Mouse (Mus musculus): ENCODE measurements at regions not wholly inside any gene's neighbourhood (a gene's known extent, or its start where the extent isn't known, plus 50 kb on each side); places are given as distances from the start of the nearest gene placed in this dataset.
"Not testable (repeated sequence)": the region's sequence is repeated elsewhere in the genome, so short reads cannot be mapped to it uniquely, and the experiment has no call there.

DNA sequence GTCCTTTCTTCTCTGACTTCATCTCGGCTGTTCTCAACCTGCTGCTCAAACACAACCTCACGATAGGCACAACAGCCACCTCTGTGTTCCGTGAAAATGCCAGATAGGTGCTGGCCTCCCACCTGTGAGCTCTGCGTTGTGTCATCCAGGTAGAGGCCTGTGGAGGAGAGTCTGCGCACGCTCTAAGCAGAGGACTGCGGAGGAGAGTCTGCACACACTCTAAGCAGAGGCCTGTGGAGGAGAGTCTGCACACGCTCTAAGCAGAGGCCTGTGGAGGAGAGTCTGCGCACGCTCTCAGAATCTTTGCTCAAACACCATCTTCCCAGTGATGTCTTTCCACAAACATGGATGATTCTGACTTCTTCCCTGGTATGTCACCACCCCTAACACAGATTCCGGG lies 117.5 kb upstream of the Gcfc2 start:
- no peak for DNase-seq (ENCODE audit: low spot score in 2 of 2)
- intact Hi-C loops (cut with DNase I): no loop called here

DNA sequence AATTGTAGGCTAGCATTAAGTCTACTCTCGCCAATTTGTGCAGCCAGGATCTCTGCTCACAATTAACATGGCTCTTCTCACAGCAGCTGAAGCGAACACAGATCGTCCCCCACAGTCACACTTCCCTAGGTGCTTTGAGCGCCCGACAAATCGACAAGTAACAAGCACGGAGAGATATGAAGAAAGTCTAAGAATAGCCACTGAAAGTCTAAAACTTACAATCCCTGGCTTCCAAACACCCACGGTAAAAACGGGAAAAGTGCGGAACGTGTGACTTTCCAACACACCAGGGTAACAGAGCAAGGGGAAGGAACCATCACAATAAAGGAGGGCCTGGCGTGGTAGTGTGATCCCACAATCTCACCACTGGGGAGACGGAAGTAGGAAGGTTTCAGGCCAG lies 114.8 kb upstream of the Gcfc2 start:
- DNase-seq (ENCODE audit: low spot score in 2 of 2): peak in 1 of 2 experiments; percentile 40
- intact Hi-C loops (cut with DNase I): no loop called here

DNA sequence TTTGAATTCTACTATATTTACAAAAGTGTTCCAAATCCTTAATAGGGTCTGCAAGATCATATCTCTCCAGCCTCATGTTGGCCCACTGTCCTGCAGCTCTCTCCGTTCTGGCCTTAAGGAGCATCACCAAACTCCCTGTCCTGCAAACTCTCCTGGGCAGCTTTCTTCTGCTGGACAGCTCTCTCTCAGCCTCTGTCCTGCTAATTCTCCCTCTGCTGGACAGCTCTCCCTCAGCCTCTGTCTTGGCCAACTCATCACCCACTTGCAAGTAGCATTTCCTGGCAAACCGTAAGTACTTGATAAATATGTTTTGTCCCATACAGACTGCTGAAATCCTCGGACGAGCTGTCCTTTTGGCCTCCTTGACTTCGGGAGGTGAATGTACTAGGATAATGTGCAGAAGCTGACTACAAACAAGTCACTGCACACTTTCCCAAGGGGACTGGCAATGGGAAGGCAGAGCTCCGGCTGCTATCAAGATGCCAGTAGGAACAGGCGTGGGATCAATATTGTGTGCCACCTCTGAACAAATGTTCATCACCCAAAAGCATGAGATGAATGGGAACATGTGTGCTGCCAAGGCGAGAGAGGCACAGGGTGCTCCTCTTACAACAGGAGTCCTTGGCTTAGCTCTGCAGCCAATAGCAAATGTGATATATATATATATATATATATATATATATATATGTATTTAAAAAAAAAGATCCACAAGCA lies 108.1 kb upstream of the Gcfc2 start:
- intact Hi-C loops (cut with DNase I): no loop called here
- DNase-seq (ENCODE audit: low spot score in 2 of 2): peak in 1 of 2 experiments; percentile 52

DNA sequence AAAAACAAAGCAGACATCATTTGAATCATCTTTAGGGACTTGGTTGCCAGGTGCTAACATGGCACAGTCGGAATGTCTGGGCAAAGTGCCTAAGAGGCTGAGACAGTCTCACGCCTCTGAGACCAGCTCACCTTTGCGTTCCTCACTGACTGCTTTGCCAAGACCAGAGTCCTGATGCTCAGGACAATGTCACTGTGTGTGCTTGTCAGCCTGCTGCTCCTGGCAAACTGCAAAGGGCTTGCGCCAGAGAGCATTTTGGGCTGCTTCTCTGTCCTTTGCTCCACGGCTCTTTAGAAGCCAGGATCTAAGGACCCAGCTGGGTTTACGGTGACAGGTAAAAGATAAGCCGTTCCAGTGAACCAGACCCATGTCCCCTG lies 107.5 kb upstream of the Gcfc2 start:
- peak; percentile 28 to 47 for DNase-seq (ENCODE audit: low spot score in 2 of 2)
- intact Hi-C loops (cut with DNase I): no loop called here

DNA sequence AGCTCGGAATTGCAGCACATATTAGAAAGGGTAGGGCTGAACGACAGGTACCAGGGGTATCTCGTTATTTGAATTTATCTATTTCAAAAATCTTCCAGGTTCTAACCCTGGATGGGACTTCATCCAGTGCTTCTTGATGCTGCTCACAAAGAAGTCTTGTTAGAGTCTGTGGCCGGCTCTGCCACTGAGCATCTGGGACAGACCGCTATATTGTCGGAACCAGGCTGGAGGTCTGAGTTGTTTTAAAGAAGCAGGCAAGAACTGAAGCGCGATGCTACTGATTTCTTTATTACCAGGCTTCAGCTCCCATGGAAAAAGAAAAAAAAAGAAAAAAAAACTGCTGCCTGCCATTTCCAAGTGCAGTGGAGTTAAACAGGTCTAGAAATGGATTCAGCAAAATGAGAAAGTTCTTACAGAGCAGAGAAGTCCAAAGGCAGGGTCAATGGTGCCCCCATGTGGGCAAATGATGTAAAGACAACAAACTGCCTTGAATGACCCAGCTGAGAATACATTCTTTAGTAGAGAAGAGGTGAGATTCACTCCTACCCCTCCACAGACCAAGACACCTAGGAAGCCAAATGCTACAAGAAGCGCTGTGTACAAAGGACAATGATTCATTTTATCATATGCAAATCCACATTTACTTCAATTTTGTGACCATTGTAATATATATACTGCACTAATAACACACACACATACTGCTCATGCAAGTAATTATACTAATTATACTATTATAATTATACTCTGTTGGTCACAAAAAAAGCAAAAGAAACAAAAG lies 106.2 kb upstream of the Gcfc2 start:
- intact Hi-C loops (cut with DNase I): no loop called here
- DNase-seq (ENCODE audit: low spot score in 2 of 2): peak; percentile 66 to 76

DNA sequence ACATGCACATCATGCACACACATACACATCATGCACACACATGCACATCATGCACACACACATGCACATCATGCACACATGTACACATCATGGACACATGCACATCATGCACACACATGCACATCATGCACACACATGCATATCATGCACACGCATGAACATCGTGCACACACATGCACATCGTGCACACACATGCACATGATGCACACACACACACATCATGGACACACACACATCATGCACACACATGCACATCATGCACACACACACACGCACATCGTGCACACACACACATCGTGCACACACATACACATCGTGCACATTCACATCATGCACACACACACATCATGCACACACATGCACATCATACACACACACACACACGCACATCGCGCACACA lies 104.9 kb upstream of the Gcfc2 start:
- intact Hi-C loops (cut with DNase I): no loop called here
- DNase-seq (ENCODE audit: low spot score in 2 of 2): no peak

DNA sequence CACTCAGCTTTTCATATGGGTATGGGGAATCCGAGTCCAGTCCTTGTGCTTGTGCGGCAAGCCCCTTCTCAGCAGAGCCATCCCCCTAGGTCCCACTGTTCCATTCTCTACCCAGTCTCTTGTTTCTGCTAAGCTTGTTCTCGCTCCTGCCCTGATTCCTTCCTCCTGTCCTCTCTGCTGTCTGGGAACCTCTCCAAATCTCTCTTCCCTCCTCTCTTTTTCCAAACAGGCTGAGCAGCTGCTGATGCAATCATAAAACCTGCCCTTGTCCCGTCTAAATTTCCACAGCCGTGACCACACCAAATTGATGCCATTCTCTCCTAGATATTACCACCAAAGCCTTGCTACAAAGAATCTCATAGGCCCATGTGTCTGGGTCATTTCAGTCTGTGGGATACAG lies 103.4 kb upstream of the Gcfc2 start:
- no peak for DNase-seq (ENCODE audit: low spot score in 2 of 2)
- intact Hi-C loops (cut with DNase I): no loop called here

DNA sequence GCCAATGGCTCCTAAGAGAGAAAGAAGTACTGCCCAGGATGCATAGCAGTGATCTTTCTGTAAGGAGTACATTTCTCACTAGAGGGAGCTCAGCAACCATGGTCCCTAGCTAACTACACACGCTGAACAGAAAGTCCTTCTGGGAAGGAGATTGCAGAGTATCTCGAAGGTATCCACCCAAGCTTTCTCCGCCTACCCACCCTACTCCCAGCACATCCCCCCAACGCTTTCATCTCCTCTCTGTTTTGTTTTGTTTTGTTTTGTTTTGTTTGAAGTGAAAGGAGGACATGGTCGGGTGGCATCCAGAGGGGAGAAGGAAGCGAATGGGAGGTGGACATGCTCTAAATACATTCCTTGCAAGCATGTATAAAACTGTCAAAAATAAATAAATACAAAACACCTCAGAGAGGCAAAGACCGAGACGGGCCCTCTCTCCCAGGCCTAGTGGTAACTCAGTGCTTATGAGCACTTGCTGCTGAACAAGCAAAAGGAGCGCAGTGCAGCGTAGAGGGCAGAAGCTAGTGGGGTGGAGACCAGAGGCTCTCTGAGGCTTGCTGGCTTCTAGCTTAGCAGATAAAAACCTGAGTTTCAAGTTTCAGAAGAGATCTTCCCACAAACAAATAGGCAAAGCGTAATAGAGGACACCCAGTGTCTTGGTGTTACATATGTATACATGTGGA lies 83.9 kb upstream of the Gcfc2 start:
- intact Hi-C loops (cut with DNase I): loop anchor here (5.0 to 10.0 kb wide), 2 partner anchors 83 to 115 kb away; partner anchors contain the start of gene Gcfc2
- DNase-seq (ENCODE audit: low spot score in 2 of 2): no peak

DNA sequence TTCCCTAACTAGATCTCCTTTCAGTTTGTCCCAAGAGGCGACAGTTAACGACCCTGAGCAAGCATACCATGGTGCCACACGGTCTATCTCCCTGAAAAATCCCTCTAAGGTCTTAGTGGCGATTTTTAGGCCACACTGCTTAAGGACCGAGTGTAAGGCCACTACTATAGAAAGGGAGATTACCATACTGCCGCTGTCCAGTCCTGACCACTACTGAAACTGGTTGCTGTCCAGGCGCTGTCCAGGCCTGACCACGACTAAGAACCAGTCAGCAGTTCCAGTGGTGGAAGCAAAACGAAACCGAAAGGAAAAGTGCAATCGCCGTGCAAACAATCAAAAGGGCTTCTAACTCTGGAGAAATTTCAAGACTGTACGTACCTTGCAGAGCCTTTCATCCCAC lies 55.3 kb upstream of the Gcfc2 start:
- intact Hi-C loops (cut with DNase I): not testable (repeated sequence)

More for the DNA sequence above, 55.3 kb upstream of the Gcfc2 start:
- DNase-seq (ENCODE audit: low spot score in 2 of 2): not testable (repeated sequence)

Data from left cerebral cortex, postnatal 36 days (tissue).